Mouse (Mus musculus) yolk sac, embryonic 10.5 days (tissue): ENCODE measurements around the gene Abca3.

Experiments used
- DNase-seq: peaks from one replicate; pipeline ENCODE4 v3.0.0-alpha.2; 2017; ENCODE audit warnings: low spot score

Abca3 gene

GRCm38 (mm10) chr17:24351760-24352357 lies at the start of gene Abca3:
Abca3 (plus strand) TSS chr17:24351950.
- peak; percentile 94 for DNase-seq

- no peak for DNase-seq
Observed at GRCm38 (mm10) chr17:24307500-24307899, 44.2 kb upstream of the Abca3 start.

- no peak for DNase-seq
Observed at GRCm38 (mm10) chr17:24320826-24321225, 30.9 kb upstream of the Abca3 start.

- DNase-seq: no peak
Observed at GRCm38 (mm10) chr17:24325051-24325450, 26.7 kb upstream of the Abca3 start.

- DNase-seq: no peak
Observed at GRCm38 (mm10) chr17:24327656-24328055, 24.1 kb upstream of the Abca3 start.

GRCm38 (mm10) chr17:24344672-24345071 lies 7.1 kb upstream of the Abca3 start:
- no peak for DNase-seq

- DNase-seq: no peak
Observed at GRCm38 (mm10) chr17:24346831-24347230, 4.9 kb upstream of the Abca3 start.

GRCm38 (mm10) chr17:24349176-24349575 lies 2.6 kb upstream of the Abca3 start:
- DNase-seq: no peak

- peak; percentile 13 for DNase-seq
Observed at GRCm38 (mm10) chr17:24350926-24351759, 607 bp upstream of the Abca3 start, which contains the start of gene Abca17. Abca17 (minus strand) TSS chr17:24351068.

- DNase-seq: no peak
Observed at GRCm38 (mm10) chr17:24352370-24353194, 832 bp downstream of the Abca3 start.

GRCm38 (mm10) chr17:24353960-24354359 lies 2.2 kb downstream of the Abca3 start:
- no peak for DNase-seq

- peak; percentile 76 for DNase-seq
Observed at GRCm38 (mm10) chr17:24355284-24355683, 3.5 kb downstream of the Abca3 start.

GRCm38 (mm10) chr17:24359006-24359405 lies 7.3 kb downstream of the Abca3 start:
- no peak for DNase-seq

GRCm38 (mm10) chr17:24359903-24360302 lies 8.2 kb downstream of the Abca3 start:
- DNase-seq: peak; percentile 66

- DNase-seq: peak; percentile 78
Observed at GRCm38 (mm10) chr17:24360841-24361240, 9.1 kb downstream of the Abca3 start.

- no peak for DNase-seq
Observed at GRCm38 (mm10) chr17:24361291-24361690, 9.5 kb downstream of the Abca3 start.

- peak; percentile 77 for DNase-seq
Observed at GRCm38 (mm10) chr17:24362527-24362926, 10.8 kb downstream of the Abca3 start.

- no peak for DNase-seq
Observed at GRCm38 (mm10) chr17:24364461-24364860, 12.7 kb downstream of the Abca3 start.

GRCm38 (mm10) chr17:24365863-24366262 lies 14.1 kb downstream of the Abca3 start:
- DNase-seq: peak; percentile 82

- no peak for DNase-seq
Observed at GRCm38 (mm10) chr17:24375094-24375712, 23.5 kb downstream of the Abca3 start.

GRCm38 (mm10) chr17:24375886-24376285 lies 24.1 kb downstream of the Abca3 start:
- no peak for DNase-seq

- DNase-seq: no peak
Observed at GRCm38 (mm10) chr17:24378496-24378895, 26.7 kb downstream of the Abca3 start.
